Mouse (Mus musculus) gastrocnemius, adult 18-20 months (tissue): ENCODE results near the gene Grip1. TPM values are rescaled to one million over a fixed set of nuclear protein-coding genes. Genes with fewer than 3 reads are reported as not detected.
"Not testable (repeated sequence)": the region's sequence is repeated elsewhere in the genome, so short reads cannot be mapped to it uniquely, and the experiment has no call there.

ENCODE experiments used
- DNase-seq: peaks from one replicate; pipeline ENCODE4 v3.0.0; 2021; ENCODE audit warnings: low spot score
- total RNA-seq, 2 experiments: library from RNA; stranded (reverse); gene quantifications; 2 replicates each; pipeline ENCODE4 v1.2.3; 2021

Grip1 gene
- total RNA-seq, 2 experiments from 2014 or later: not detected

DNA sequence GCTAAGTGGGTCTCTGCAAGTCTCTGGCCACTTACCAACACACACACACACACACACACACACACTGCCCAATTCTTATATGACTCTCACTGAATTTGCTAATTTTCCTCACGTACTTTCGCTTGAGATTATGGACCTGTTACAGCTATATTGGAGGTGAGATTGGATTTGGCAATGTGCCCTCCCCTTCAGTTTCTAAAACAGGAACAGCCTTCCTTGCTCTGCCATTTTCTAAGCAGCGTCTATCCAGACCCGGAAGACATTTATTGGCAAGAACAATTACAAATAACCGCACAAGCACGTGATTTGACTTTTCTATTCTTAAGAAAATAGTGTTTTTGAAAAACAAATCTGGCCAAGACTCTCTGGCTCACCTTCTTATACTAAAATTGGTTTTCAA lies 590.6 kb downstream of the Grip1 start:
- no peak for DNase-seq

DNA sequence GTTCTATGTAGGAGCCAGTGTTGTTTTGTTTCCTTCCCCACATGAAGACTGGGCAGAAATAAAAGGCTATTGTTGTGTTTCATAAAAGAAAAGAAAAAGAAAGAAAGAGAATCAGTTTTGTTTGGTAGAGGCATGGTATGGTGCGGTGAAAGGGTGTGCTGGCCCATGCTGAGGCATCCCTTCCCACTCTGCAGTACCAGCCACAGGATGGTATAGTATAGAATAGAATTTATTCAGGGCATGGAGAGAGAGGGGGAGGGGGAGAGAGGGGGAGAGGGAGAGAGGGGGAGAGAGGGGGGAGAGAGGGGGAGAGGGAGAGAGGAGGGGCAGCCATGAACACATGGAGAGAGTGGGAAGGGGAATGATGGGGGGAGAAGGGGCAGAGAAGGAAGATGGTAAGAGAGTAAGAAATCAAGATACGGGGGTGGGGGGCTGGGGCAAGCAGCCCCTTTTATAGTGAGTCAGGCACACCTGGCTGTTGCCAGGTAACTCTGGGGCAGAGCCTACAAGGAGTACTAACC lies 591.1 kb downstream of the Grip1 start:
- DNase-seq: no peak

- DNase-seq: peak; percentile 3
Measured at GRCm38 (mm10) chr10:120060579-120061237, 607.1 kb downstream of the Grip1 start.

DNA sequence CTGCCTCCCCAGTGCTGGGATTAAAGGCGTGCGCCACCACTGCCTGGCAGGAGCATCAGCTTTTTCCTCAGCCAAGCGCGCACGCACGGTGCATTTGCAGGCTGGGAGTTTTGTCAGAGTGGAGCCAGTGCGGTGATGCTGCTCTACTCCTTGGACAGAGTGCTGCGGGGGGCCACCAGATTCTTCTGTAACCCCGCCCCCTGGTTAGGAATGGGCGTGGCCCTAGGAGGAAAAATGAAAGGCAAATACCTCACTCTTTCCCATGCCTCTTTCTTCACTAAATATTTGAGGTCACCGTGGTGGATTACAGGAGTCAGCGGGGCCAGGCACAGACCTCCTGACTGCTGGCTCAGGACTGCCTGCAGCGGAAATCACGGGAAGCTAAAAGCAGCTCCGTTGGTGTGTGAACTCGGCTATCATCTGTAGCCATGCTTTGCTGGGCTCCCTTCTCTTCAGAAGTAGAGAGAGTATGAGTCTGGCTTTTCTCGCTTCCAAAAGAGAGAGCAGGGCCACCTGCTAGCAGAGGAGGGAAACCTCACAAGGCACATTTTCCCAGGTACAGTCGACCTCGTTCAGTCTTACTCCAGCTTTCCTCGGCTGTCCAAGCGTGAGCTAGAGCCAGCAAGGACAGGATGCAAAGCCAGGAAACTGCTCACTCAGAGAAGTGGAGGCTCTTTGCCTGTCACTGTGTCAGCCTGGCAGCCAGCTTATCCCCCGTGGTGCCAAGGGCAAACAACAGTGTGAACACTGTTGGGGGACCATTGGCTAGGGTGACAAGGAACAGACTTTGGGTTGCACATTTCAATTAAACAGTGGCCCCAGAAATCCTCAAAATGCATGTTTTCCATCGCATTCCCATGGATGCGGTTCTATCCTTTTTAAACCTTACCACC lies 607.9 kb downstream of the Grip1 start:
- no peak for DNase-seq

DNA sequence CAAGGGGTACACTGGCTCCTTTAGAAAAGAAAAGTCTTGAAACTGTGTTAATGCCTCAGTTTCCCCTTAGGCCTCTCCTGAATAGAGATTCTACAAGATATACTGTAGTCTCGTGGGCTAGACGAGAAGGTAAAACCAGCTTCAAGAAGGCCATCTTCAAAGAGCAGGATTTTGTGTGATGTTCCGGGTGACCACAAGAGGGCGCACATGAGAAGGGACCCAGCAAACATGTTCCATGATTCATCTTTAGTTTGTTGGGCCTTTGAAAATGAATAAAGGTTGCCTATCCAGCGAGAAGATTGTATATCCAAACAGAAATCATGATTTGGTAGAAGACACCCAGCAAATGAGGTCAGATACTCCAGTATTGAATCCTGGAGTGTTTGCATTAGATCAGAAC lies 610.8 kb downstream of the Grip1 start:
- peak; percentile 45 for DNase-seq

GRCm38 (mm10) chr10:120066319-120066718 lies 612.7 kb downstream of the Grip1 start:
- DNase-seq: no peak

GRCm38 (mm10) chr10:120077850-120078249 lies 624.2 kb downstream of the Grip1 start:
- DNase-seq: no peak

- no peak for DNase-seq
Measured at GRCm38 (mm10) chr10:120092548-120092947, 638.9 kb downstream of the Grip1 start.

GRCm38 (mm10) chr10:120095136-120095535 lies 641.5 kb downstream of the Grip1 start:
- no peak for DNase-seq

GRCm38 (mm10) chr10:120095716-120096115 lies 642.1 kb downstream of the Grip1 start:
- DNase-seq: no peak

GRCm38 (mm10) chr10:120097564-120097963 lies 643.9 kb downstream of the Grip1 start:
- no peak for DNase-seq

DNA sequence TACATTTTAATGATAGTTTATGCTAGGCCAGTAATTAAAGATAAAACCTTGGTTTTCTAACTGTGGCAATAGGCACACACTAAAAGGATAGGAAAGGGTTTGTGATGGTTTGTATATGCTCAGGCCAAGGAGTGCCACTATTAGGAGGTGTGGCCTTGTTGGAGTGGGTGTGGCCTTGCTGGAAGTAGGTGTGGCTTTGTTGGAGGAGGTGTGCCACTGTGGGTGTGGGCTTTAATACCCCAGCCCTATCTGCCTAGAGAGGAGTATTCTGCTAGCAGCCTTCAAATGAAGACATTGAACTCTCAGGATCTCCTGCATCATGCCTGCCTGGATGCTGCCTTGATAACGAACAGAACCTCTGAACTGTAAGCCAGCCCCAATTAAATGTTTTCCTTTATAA lies 647.2 kb downstream of the Grip1 start:
- DNase-seq: no peak

- DNase-seq: no peak
Measured at GRCm38 (mm10) chr10:120111691-120112319, 658.2 kb downstream of the Grip1 start.

- peak; percentile 99 for DNase-seq
Measured at GRCm38 (mm10) chr10:120112507-120113396, 659.1 kb downstream of the Grip1 start, which contains the start of gene Helb. Helb (minus strand) TSS chr10:120112987.

GRCm38 (mm10) chr10:120113482-120113881 lies 659.9 kb downstream of the Grip1 start:
- DNase-seq: not testable (repeated sequence)

- DNase-seq: no peak
Measured at GRCm38 (mm10) chr10:120113980-120114379, 660.4 kb downstream of the Grip1 start.

DNA sequence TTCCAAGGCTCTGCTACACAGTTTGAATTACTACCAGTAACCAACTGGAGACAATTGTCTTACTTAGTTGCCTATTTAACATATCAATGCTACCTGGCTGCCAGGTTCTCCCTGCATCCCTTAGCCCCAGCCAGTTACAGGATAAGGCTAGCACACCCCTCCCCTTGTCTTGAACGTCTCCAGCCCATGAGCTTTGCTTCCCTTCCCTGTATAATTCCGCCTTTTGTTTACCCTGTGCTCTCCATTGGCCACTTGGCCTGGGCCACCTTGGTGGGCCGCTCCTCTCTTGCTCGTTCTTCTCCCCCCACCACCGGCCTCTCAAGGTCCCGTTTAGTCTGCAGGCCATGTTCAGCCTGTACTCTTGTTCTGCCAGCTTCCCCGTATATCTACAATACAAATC lies 660.9 kb downstream of the Grip1 start:
- DNase-seq: no peak

GRCm38 (mm10) chr10:120115249-120115648 lies 661.6 kb downstream of the Grip1 start:
- no peak for DNase-seq

GRCm38 (mm10) chr10:120123721-120124120 lies 670.1 kb downstream of the Grip1 start:
- no peak for DNase-seq

DNA sequence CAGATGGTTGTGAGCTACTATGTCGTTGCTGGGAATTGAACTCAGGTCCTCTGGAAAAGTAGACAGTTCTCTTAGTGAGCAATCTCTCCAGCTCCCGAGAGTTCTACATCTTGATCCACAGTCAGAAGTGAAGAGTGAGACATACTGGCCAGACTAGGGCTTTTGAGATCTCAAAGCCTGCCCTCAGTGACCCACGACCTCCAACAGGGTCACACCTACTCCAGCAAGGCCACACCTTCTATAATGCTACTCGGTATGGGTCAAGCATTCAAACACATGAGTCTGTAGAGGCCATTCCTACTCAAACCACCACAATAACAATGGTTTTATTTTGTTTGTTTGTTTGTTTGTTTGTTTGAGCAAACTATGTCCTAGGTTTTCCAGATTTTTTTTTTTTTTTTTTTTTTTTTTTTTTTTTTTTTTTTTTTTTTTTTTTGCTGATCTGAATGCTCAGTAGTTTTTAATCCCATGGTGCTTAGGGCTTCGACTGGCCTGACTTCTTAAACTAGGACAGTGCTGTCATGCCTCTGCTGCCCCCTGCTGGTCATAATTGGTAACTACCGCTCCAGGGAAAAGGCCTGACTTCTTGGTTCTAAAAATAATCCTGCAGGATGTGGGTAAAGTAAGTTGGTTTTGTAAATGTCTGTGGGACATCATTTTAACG lies 671.3 kb downstream of the Grip1 start:
- DNase-seq: peak; percentile 89
